Mouse (Mus musculus) neural tube, embryonic 14.5 days (tissue): ENCODE results near the gene Fnip2. TPM values are rescaled to one million over a fixed set of nuclear protein-coding genes. Genes with fewer than 3 reads are reported as not detected.

Experiments used
- ATAC-seq: fragments of 200-750 bp; cut with Nextera tagmentation; 2 replicates; pipeline ENCODE4 v1.8.0; 2017; ENCODE audit warnings: low read depth, mild to moderate bottlenecking, moderate TSS enrichment, moderate library complexity
- H3K27ac ChIP-seq: fragments of 300-500 bp; sonication (generic); 2 replicates; pipeline ENCODE4 v1.5.1; 2014; ENCODE audit warnings: low read depth, mild to moderate bottlenecking, control low read depth, low read length, moderate library complexity, mixed read lengths
- H3K27me3 ChIP-seq: fragments of 300-500 bp; sonication (generic); 2 replicates; pipeline ENCODE4 v1.6.1; 2014; ENCODE audit warnings: low read length; ENCODE audit not compliant: control insufficient read depth, insufficient read depth
- H3K36me3 ChIP-seq: fragments of 300-500 bp; sonication (generic); 2 replicates; pipeline ENCODE4 v1.6.1; 2014; ENCODE audit warnings: low read length, mixed read lengths; ENCODE audit not compliant: control insufficient read depth, insufficient read depth
- H3K4me1 ChIP-seq: fragments of 300-500 bp; sonication (generic); 2 replicates; pipeline ENCODE4 v1.6.1; 2014; ENCODE audit warnings: low read length; ENCODE audit not compliant: control insufficient read depth, insufficient read depth
- H3K4me2 ChIP-seq: fragments of 300-500 bp; sonication (generic); 2 replicates; pipeline ENCODE4 v1.6.1; 2014; ENCODE audit warnings: mild to moderate bottlenecking, low read depth, low read length, control low read depth
- H3K4me3 ChIP-seq: fragments of 300-500 bp; sonication (generic); 2 replicates; pipeline ENCODE4 v1.5.1; 2014; ENCODE audit warnings: low read depth, low read length, control low read depth, mixed read lengths
- H3K9ac ChIP-seq: fragments of 300-500 bp; sonication (generic); replicated peaks from 2 replicates; pipeline ENCODE4 v1.6.1; 2014; ENCODE audit warnings: low read depth, mild to moderate bottlenecking, control low read depth, low read length, mixed read lengths
- H3K9me3 ChIP-seq: fragments of 300-500 bp; sonication (generic); 2 replicates; pipeline ENCODE4 v1.6.1; 2016; ENCODE audit warnings: low read length; ENCODE audit not compliant: control insufficient read depth
- WGBS: fragments of 180-500 bp; shearing (Covaris S2); extraction: QIAGEN DNeasy Blood & Tissue Kit; methylation state at CpG from one replicate; pipeline ENCODE4 v1.1.7; 2014; 5-methylcytosine and 5-hydroxymethylcytosine counted together
- polyA plus RNA-seq: library from polyadenylated mRNA; unstranded; fragments of >200 nt; fragmentation: Nextera tagmentation; extraction: Ambion mirVana; gene quantifications from 2 replicates; pipeline ENCODE4 v1.2.1, GENCODE M21; 2014

The Fnip2 gene
- polyA plus RNA-seq, 1 experiment from 2014 or later: 10.8 TPM

DNA sequence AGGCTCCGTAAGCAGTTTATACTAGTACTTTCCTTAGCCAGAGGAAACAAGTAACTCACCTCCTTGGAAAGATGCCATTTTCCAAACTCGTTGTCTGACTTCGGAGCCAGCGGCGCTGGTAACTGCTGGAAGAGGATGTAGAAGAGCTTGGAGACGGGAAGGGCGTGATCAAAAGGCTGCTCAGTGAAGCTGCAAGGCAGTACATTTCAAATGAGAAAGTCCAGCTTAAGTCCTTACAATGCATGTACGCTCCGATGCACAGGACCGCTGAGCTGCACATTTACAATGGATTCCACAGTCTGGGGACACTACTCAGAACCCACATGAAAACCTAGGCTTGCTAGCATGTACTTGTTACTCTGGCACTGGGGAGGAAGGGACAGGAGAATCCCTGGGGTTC lies 67.3 kb downstream of the Fnip2 start:
- Histone ChIP-seq H3K36me3 (no peaks in the 10 kb centered on the region; the same call in 1 of the 2 replicates), H3K9ac (no peak overlapping the region), H3K9me3 (no peaks in the 10 kb centered on the region), H3K4me3 (no peak overlapping the region), H3K4me2 (no peak overlapping the region), H3K27me3 (no peaks in the 10 kb centered on the region), H3K27ac (no peak overlapping the region), H3K4me1 (no peaks in the 10 kb centered on the region)
- 48% methylated on average over 10 of the region's 10 CpGs for WGBS
- peak; percentile 56; the same call in 1 of the 2 replicates for ATAC-seq

GRCm38 (mm10) chr3:79496668-79497067 lies 70.9 kb downstream of the Fnip2 start:
- Histone ChIP-seq H3K9ac (no peak overlapping the region), H3K9me3 (no peaks in the 10 kb centered on the region), H3K4me3 (no peak overlapping the region), H3K4me1 (no peaks in the 10 kb centered on the region), H3K4me2 (no peak overlapping the region), H3K27ac (no peak overlapping the region), H3K36me3 (peaks cover 2% of the 10 kb centered on the region; the same call in 1 of the 2 replicates), H3K27me3 (no peaks in the 10 kb centered on the region)
- ATAC-seq: no peak
- 86% methylated on average over 6 of the region's 6 CpGs for WGBS

GRCm38 (mm10) chr3:79495151-79495550 lies 72.4 kb downstream of the Fnip2 start:
- 82% methylated on average over 7 of the region's 7 CpGs for WGBS
- Histone ChIP-seq H3K27me3 (no peaks in the 10 kb centered on the region), H3K36me3 (peaks cover 3% of the 10 kb centered on the region; the same call in 1 of the 2 replicates), H3K4me2 (no peak overlapping the region), H3K9me3 (no peaks in the 10 kb centered on the region), H3K27ac (no peak overlapping the region), H3K4me3 (no peak overlapping the region), H3K4me1 (no peaks in the 10 kb centered on the region), H3K9ac (no peak overlapping the region)
- ATAC-seq: no peak

DNA sequence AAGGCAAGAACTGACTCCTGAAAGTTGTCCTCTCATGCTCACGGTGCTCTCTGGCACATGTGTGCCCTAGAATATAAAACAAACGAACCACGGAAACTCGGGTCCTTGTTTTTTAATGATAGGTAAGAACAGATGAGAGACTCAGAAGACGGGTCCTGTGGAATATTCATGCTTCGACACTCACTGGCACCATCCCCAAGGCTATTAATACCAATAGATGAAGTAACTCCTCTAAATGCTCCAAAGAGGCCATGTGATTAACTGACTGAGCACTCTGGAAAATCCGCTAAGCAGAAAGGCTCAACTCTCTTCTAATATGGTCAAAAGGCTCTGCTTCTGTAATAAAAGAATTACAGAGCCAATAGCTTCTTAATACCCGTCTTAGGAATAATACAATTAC lies 73.6 kb downstream of the Fnip2 start:
- no peak overlapping the region for H3K9ac ChIP-seq
- peaks cover 3% of the 10 kb centered on the region; the same call in 1 of the 2 replicates for H3K36me3 ChIP-seq
- ATAC-seq: no peak
- no peaks in the 10 kb centered on the region for H3K9me3 ChIP-seq
- H3K4me2 ChIP-seq: no peak overlapping the region
- no peaks in the 10 kb centered on the region for H3K27me3 ChIP-seq
- WGBS: 79% methylated on average over 8 of the region's 8 CpGs
- no peak overlapping the region for H3K4me3 ChIP-seq
- no peaks in the 10 kb centered on the region for H3K4me1 ChIP-seq
- H3K27ac ChIP-seq: no peak overlapping the region

GRCm38 (mm10) chr3:79493064-79493463 lies 74.5 kb downstream of the Fnip2 start:
- H3K9ac ChIP-seq: no peak overlapping the region
- 97% methylated on average over 10 of the region's 10 CpGs for WGBS

DNA sequence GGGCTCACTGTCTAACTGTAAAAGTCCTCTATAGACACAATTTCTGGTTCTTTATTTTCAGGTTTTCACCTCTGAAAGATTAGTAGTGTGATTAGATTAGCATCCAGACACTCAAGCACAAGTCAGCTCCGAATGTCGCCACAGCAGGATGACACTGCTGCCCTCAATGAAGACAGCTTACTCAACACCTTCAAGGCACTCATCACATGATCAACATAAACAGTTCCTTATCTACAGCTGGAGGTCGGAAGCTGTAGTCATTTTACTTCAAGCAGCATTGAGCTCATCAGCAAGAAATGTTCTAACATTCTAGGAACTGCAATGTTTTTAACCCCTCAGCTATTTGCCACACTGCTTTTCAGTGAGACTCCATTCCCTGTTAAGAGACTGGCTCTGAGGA lies 76.0 kb downstream of the Fnip2 start:
- peaks cover 9% of the 10 kb centered on the region for H3K36me3 ChIP-seq

More at GRCm38 (mm10) chr3:79493064-79493463, 74.5 kb downstream of the Fnip2 start:
- ATAC-seq: no peak
- H3K27me3 ChIP-seq: no peaks in the 10 kb centered on the region
- no peak overlapping the region for H3K4me2 ChIP-seq
- H3K27ac ChIP-seq: no peak overlapping the region
- H3K9me3 ChIP-seq: no peaks in the 10 kb centered on the region
- no peak overlapping the region for H3K4me3 ChIP-seq
- peaks cover 5% of the 10 kb centered on the region; the same call in 1 of the 2 replicates for H3K36me3 ChIP-seq
- no peaks in the 10 kb centered on the region for H3K4me1 ChIP-seq

DNA sequence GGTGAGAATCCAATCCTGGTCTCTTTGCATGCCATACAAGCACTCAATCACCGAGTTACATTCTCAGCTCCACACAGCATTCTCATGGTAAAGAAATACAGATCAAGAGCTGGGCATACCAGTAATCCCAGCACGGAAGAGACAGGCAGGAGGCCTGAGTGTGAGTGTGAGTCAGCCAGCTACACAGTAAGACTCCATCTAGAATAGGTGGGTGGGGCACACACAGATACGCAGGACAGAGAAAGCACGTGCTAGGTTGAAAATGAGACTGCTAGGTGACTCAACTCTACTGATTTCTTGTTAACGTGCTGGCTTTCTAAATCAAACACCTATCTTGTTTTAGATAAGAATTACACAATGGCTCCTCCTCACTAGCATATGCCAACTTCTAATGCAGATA lies 77.5 kb downstream of the Fnip2 start:
- H3K4me1 ChIP-seq: no peaks in the 10 kb centered on the region
- no peak overlapping the region for H3K4me2 ChIP-seq
- H3K27ac ChIP-seq: no peak overlapping the region
- H3K9me3 ChIP-seq: no peaks in the 10 kb centered on the region
- H3K4me3 ChIP-seq: no peak overlapping the region
- 98% methylated on average over 5 of the region's 5 CpGs for WGBS
- H3K27me3 ChIP-seq: no peaks in the 10 kb centered on the region
- peaks cover 9% of the 10 kb centered on the region for H3K36me3 ChIP-seq
- no peak overlapping the region for H3K9ac ChIP-seq
- ATAC-seq: no peak

More for the DNA sequence above, 76.0 kb downstream of the Fnip2 start:
- WGBS: 87% methylated on average over 3 of the region's 3 CpGs
- Histone ChIP-seq H3K4me3 (no peak overlapping the region), H3K9me3 (no peaks in the 10 kb centered on the region), H3K4me1 (no peaks in the 10 kb centered on the region), H3K4me2 (no peak overlapping the region), H3K27me3 (no peaks in the 10 kb centered on the region), H3K9ac (no peak overlapping the region), H3K27ac (no peak overlapping the region)
- ATAC-seq: no peak

DNA sequence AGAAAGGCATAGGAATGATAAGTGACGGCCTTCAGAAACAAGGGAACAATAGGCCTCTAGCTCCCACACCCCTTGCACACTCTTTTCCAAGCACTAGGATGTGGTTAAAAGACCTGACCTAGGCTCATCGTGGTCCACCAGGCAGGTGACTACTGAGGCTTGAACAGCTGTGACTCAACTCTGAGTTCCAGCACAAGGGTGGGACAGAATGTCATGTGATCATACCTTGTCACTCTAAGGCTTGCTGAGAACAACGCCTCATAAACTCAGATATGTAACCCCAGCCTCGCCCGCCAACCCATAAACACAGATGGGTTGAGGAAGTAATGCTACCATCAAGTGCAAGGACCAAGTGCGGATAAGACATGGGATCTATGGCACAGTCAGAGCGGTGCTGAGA lies 79.6 kb downstream of the Fnip2 start:
- Histone ChIP-seq H3K4me2 (no peak overlapping the region), H3K4me1 (no peaks in the 10 kb centered on the region), H3K27me3 (no peaks in the 10 kb centered on the region), H3K9ac (no peak overlapping the region), H3K4me3 (no peak overlapping the region), H3K9me3 (no peaks in the 10 kb centered on the region), H3K27ac (no peak overlapping the region), H3K36me3 (peaks cover 15% of the 10 kb centered on the region)
- WGBS: 98% methylated on average over 7 of the region's 7 CpGs
- ATAC-seq: no peak

GRCm38 (mm10) chr3:79484286-79485063 lies 83.1 kb downstream of the Fnip2 start:
- no peaks in the 10 kb centered on the region for H3K4me1 ChIP-seq
- WGBS: 88% methylated on average over 16 of the region's 16 CpGs
- H3K4me2 ChIP-seq: no peak overlapping the region
- no peaks in the 10 kb centered on the region for H3K9me3 ChIP-seq
- no peak overlapping the region for H3K4me3 ChIP-seq
- H3K9ac ChIP-seq: no peak overlapping the region
- ATAC-seq: no peak
- peaks cover 23% of the 10 kb centered on the region; the same call in 1 of the 2 replicates for H3K36me3 ChIP-seq
- H3K27me3 ChIP-seq: no peaks in the 10 kb centered on the region
- H3K27ac ChIP-seq: no peak overlapping the region
